Mouse (Mus musculus): Measurements from ENCODE around the gene Mbnl2.

Gene Mbnl2

GRCm38 (mm10) chr14:120330454-120330853 is 55.0 kb downstream of the Mbnl2 start:
- no peak for DNase-seq (ENCODE audit: low spot score)

- no peak for DNase-seq (ENCODE audit: low spot score)
These were observed 55.5 kb downstream of the Mbnl2 start for GRCm38 (mm10) chr14:120330881-120331514.

GRCm38 (mm10) chr14:120333465-120334243 is 58.2 kb downstream of the Mbnl2 start:
- no peak for DNase-seq (ENCODE audit: low spot score)

GRCm38 (mm10) chr14:120335366-120335765 is 59.9 kb downstream of the Mbnl2 start:
- DNase-seq (ENCODE audit: low spot score): no peak

GRCm38 (mm10) chr14:120335871-120336270 is 60.4 kb downstream of the Mbnl2 start:
- no peak for DNase-seq (ENCODE audit: low spot score)

- DNase-seq (ENCODE audit: low spot score): peak; percentile 21
These were observed 60.9 kb downstream of the Mbnl2 start for GRCm38 (mm10) chr14:120336380-120336779.

- no peak for DNase-seq (ENCODE audit: low spot score)
These were observed 61.4 kb downstream of the Mbnl2 start for GRCm38 (mm10) chr14:120336841-120337240.

GRCm38 (mm10) chr14:120337731-120338462 is 62.4 kb downstream of the Mbnl2 start:
- DNase-seq (ENCODE audit: low spot score): no peak

- DNase-seq (ENCODE audit: low spot score): no peak
These were observed 63.2 kb downstream of the Mbnl2 start for GRCm38 (mm10) chr14:120338706-120339105.

- no peak for DNase-seq (ENCODE audit: low spot score)
These were observed 66.4 kb downstream of the Mbnl2 start for GRCm38 (mm10) chr14:120341912-120342311.

- DNase-seq (ENCODE audit: low spot score): no peak
These were observed 66.9 kb downstream of the Mbnl2 start for GRCm38 (mm10) chr14:120342321-120342720.

GRCm38 (mm10) chr14:120344641-120345040 is 69.2 kb downstream of the Mbnl2 start:
- no peak for DNase-seq (ENCODE audit: low spot score)

- no peak for DNase-seq (ENCODE audit: low spot score)
These were observed 72.2 kb downstream of the Mbnl2 start for GRCm38 (mm10) chr14:120347410-120348315.

- no peak for DNase-seq (ENCODE audit: low spot score)
These were observed 73.9 kb downstream of the Mbnl2 start for GRCm38 (mm10) chr14:120349332-120349731.

GRCm38 (mm10) chr14:120352136-120352843 is 76.8 kb downstream of the Mbnl2 start:
- DNase-seq (ENCODE audit: low spot score): no peak

GRCm38 (mm10) chr14:120353211-120353610 is 77.7 kb downstream of the Mbnl2 start:
- no peak for DNase-seq (ENCODE audit: low spot score)

GRCm38 (mm10) chr14:120354595-120354994 is 79.1 kb downstream of the Mbnl2 start:
- no peak for DNase-seq (ENCODE audit: low spot score)

- no peak for DNase-seq (ENCODE audit: low spot score)
These were observed 79.7 kb downstream of the Mbnl2 start for GRCm38 (mm10) chr14:120355040-120355741.

GRCm38 (mm10) chr14:120355742-120356440 is 80.4 kb downstream of the Mbnl2 start:
- no peak for DNase-seq (ENCODE audit: low spot score)

Data from ovary, postnatal 14 days (tissue).